Mouse (Mus musculus): ENCODE data around the gene Ppp1r1c. TPM values are rescaled to one million over a fixed set of nuclear protein-coding genes. Genes with fewer than 3 reads are reported as not detected.

Gene Ppp1r1c
- polyA plus RNA-seq, 1 experiment from 2014 or later, result 16.2 TPM

DNA sequence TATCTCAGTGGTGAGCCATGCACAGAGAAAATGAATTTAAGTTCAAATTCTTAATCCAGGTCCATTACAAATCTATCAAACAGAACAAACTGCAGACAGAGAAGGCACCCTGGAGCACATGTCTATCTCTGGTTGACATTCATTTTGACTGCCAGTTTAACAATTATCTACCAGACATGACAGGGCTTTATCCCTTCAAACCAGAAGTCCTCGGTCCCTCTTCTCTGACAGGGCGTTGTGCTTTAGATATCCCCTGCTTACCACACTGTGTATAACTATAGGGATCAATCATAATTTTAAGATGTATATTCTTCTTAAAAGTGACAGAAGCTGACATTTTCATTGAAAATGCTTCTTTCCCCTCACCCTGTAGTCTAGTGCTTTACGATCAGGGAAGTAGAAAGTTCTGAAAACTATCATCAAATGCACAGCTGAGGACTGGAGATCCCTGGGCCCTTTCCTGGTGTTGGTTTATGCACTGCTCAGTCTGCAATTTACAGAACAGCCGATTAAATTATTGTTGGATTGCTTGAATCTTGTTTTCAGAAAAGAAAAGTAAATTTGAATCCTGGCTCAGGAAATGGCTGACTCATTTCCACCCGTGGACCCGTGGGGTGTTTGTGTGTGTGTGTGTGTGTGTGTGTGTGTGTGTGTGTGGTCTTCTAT is 55.3 kb downstream of the Ppp1r1c start:
- no peak overlapping the region for H3K4me3 ChIP-seq
- no peak overlapping the region for H3K27ac ChIP-seq (replicated peaks)
- H3K27me3 ChIP-seq (replicated peaks; ENCODE audit: low read depth, poor library complexity, severe bottlenecking), result no peaks in the 10 kb centered on the region
- H3K9me3 ChIP-seq, result no peaks in the 10 kb centered on the region
- peaks cover 2% of the 10 kb centered on the region; the same call in 1 of the 2 replicates for H3K4me1 ChIP-seq
- H3K36me3 ChIP-seq (replicated peaks), result no peaks in the 10 kb centered on the region
- 82% methylated on average over 6 of the region's 6 CpGs for WGBS
- no peak for DNase-seq (ENCODE audit: low spot score)

DNA sequence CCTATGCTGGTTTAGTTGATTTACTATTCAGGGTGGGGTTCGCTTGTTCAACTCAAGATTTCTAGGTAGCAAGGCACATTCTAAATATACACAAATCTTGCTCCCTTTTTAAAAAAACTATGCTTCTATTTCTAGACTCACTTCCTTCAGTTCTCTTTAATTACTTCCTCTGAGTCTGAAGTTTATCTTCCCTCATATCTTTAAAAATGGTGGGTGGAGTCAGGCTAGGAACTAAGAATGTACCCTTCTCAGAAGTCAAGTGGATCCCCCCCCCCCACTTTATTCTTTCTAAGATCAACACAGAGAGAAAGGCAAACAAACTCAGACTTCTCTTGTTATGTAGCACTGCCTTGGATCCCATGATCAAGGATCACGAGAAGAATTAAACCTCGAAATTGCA is 57.5 kb downstream of the Ppp1r1c start:
- H3K4me1 ChIP-seq, result peaks cover 10% of the 10 kb centered on the region; the same call in 1 of the 2 replicates
- H3K27ac ChIP-seq (replicated peaks), result no peak overlapping the region
- no peak for DNase-seq (ENCODE audit: low spot score)
- H3K27me3 ChIP-seq (replicated peaks; ENCODE audit: low read depth, poor library complexity, severe bottlenecking), result no peaks in the 10 kb centered on the region
- H3K9me3 ChIP-seq, result no peaks in the 10 kb centered on the region
- no peaks in the 10 kb centered on the region for H3K36me3 ChIP-seq (replicated peaks)
- no peak overlapping the region for H3K4me3 ChIP-seq
- 87% methylated on average over 3 of the region's 3 CpGs for WGBS

GRCm38 (mm10) chr2:79765723-79766122 is 58.1 kb downstream of the Ppp1r1c start:
- Histone ChIP-seq H3K4me1 (peaks cover 10% of the 10 kb centered on the region; the same call in 1 of the 2 replicates), H3K36me3 (replicated peaks) (no peaks in the 10 kb centered on the region), H3K4me3 (no peak overlapping the region), H3K27me3 (replicated peaks; ENCODE audit: low read depth, poor library complexity, severe bottlenecking) (no peaks in the 10 kb centered on the region), H3K27ac (replicated peaks) (no peak overlapping the region), H3K9me3 (no peaks in the 10 kb centered on the region)
- 85% methylated on average over 7 of the region's 7 CpGs for WGBS
- no peak for DNase-seq (ENCODE audit: low spot score)

DNA sequence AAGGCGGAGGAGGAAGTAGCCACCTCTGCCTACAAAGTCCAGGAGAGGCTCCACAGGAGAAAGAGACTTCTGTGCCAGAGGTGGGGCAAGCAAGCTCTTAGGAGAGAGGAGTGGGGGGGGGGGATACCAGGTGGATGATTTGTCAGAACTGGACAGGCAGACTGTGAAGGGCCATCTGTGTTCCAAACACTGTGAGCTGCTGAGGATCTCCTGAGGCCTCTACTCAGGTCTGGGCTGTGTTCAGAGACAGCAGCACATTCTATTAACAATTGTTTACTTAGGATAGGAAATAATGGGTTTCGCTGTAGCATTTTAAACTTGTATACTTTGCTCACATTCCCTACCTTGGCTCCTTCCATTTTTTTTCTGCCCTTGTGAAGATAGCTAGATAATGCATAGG is 61.0 kb downstream of the Ppp1r1c start:
- Histone ChIP-seq H3K4me1 (peaks cover 10% of the 10 kb centered on the region; the same call in 1 of the 2 replicates), H3K36me3 (replicated peaks) (no peaks in the 10 kb centered on the region), H3K27ac (replicated peaks) (no peak overlapping the region), H3K4me3 (no peak overlapping the region), H3K9me3 (no peaks in the 10 kb centered on the region), H3K27me3 (replicated peaks; ENCODE audit: low read depth, poor library complexity, severe bottlenecking) (no peaks in the 10 kb centered on the region)
- no peak for DNase-seq (ENCODE audit: low spot score)
- 81% methylated on average over 2 of the region's 2 CpGs for WGBS

DNA sequence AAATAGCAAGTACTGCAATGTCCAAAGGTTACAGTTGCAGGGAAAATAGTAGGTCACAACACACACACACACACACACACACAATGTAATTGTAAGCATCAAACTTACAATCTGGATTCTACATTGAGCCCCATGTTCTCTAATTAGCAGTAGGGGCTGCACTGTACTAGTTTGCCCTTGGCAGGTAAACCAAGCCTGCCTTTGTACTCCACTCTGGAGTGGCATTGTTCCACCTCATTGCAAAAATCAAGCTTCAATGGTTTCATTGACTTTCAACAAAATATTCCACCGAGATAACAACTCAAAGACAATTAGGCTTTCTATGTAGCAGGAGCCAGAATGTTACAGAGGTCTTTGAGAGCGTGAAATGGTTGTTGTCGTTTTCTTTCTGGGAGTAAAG is 62.7 kb downstream of the Ppp1r1c start:
- no peaks in the 10 kb centered on the region for H3K36me3 ChIP-seq (replicated peaks)
- H3K27ac ChIP-seq (replicated peaks), result no peak overlapping the region
- no peak overlapping the region for H3K4me3 ChIP-seq
- no peaks in the 10 kb centered on the region for H3K27me3 ChIP-seq (replicated peaks; ENCODE audit: low read depth, poor library complexity, severe bottlenecking)
- 43% methylated on average over 3 of the region's 3 CpGs for WGBS
- DNase-seq (ENCODE audit: low spot score), result no peak
- peaks cover 10% of the 10 kb centered on the region; the same call in 1 of the 2 replicates for H3K4me1 ChIP-seq
- H3K9me3 ChIP-seq, result no peaks in the 10 kb centered on the region

GRCm38 (mm10) chr2:79774372-79774771 is 66.8 kb downstream of the Ppp1r1c start:
- peak; percentile 60 for DNase-seq (ENCODE audit: low spot score)

GRCm38 (mm10) chr2:79777801-79778200 is 70.2 kb downstream of the Ppp1r1c start:
- Histone ChIP-seq H3K27ac (replicated peaks) (no peak overlapping the region), H3K4me3 (no peak overlapping the region), H3K36me3 (replicated peaks) (no peaks in the 10 kb centered on the region), H3K9me3 (no peaks in the 10 kb centered on the region), H3K4me1 (no peaks in the 10 kb centered on the region; the same call in 1 of the 2 replicates), H3K27me3 (replicated peaks; ENCODE audit: low read depth, poor library complexity, severe bottlenecking) (no peaks in the 10 kb centered on the region)
- 72% methylated on average over 2 of the region's 2 CpGs for WGBS
- DNase-seq (ENCODE audit: low spot score), result no peak

More at GRCm38 (mm10) chr2:79774372-79774771, 66.8 kb downstream of the Ppp1r1c start:
- Histone ChIP-seq H3K36me3 (replicated peaks) (no peaks in the 10 kb centered on the region), H3K4me3 (no peak overlapping the region), H3K27me3 (replicated peaks; ENCODE audit: low read depth, poor library complexity, severe bottlenecking) (no peaks in the 10 kb centered on the region), H3K27ac (replicated peaks) (no peak overlapping the region), H3K9me3 (no peaks in the 10 kb centered on the region), H3K4me1 (no peaks in the 10 kb centered on the region)
- WGBS, result 4% methylated on average over 5 of the region's 5 CpGs

GRCm38 (mm10) chr2:79780772-79781171 is 73.2 kb downstream of the Ppp1r1c start:
- DNase-seq (ENCODE audit: low spot score), result no peak
- 67% methylated on average over 7 of the region's 7 CpGs for WGBS
- H3K9me3 ChIP-seq, result no peaks in the 10 kb centered on the region
- H3K36me3 ChIP-seq (replicated peaks), result no peaks in the 10 kb centered on the region
- H3K4me1 ChIP-seq, result peaks cover 10% of the 10 kb centered on the region
- no peak overlapping the region for H3K27ac ChIP-seq (replicated peaks)
- H3K27me3 ChIP-seq (replicated peaks; ENCODE audit: low read depth, poor library complexity, severe bottlenecking), result no peaks in the 10 kb centered on the region
- H3K4me3 ChIP-seq, result no peak overlapping the region

DNA sequence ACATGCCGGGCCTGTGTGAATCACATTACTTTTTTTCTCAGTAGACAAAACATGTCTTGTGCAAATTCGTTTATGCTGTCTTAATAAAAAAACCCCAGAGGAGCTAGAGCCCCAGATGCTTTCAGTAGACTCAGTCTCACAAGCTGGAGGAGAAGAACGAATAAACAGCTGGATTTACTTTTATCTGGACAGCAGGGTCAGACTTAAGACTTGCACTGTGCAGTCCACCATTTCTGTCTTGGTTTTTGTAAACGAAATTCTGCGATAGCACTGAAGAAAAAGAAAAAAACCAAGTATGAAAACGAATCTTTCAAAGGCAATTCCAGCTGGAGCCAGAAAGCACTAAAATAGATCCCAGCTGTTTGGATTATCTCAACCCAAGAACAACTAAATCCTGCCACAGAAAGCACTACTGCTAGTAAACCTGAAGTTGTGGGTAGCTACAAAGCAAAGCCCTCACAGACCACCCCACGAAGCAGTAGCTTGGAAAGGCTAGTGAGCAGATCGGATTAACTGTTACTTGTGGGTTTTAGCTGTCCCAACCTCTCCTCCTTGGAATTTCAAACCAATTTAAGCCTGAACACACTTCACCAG is 78.1 kb downstream of the Ppp1r1c start:
- peak overlapping the region; percentile 70 for H3K27ac ChIP-seq (replicated peaks)
- peak; percentile 16 for DNase-seq (ENCODE audit: low spot score)
- WGBS, result 38% methylated on average over 8 of the region's 8 CpGs
- H3K36me3 ChIP-seq (replicated peaks), result no peaks in the 10 kb centered on the region
- H3K4me1 ChIP-seq, result peaks cover 20% of the 10 kb centered on the region
- H3K4me3 ChIP-seq, result no peak overlapping the region
- H3K9me3 ChIP-seq, result no peaks in the 10 kb centered on the region
- H3K27me3 ChIP-seq (replicated peaks; ENCODE audit: low read depth, poor library complexity, severe bottlenecking), result no peaks in the 10 kb centered on the region

GRCm38 (mm10) chr2:79786467-79786866 is 78.9 kb downstream of the Ppp1r1c start:
- H3K27ac ChIP-seq (replicated peaks), result peak overlapping the region; percentile 70
- no peak for DNase-seq (ENCODE audit: low spot score)
- 86% methylated on average over 11 of the region's 11 CpGs for WGBS

GRCm38 (mm10) chr2:79793186-79793585 is 85.6 kb downstream of the Ppp1r1c start:
- DNase-seq (ENCODE audit: low spot score), result no peak
- WGBS, result 87% methylated on average over 2 of the region's 2 CpGs

More at GRCm38 (mm10) chr2:79786467-79786866, 78.9 kb downstream of the Ppp1r1c start:
- Histone ChIP-seq H3K27me3 (replicated peaks; ENCODE audit: low read depth, poor library complexity, severe bottlenecking) (no peaks in the 10 kb centered on the region), H3K36me3 (replicated peaks) (no peaks in the 10 kb centered on the region), H3K4me3 (no peak overlapping the region), H3K4me1 (peaks cover 20% of the 10 kb centered on the region), H3K9me3 (no peaks in the 10 kb centered on the region)

DNA sequence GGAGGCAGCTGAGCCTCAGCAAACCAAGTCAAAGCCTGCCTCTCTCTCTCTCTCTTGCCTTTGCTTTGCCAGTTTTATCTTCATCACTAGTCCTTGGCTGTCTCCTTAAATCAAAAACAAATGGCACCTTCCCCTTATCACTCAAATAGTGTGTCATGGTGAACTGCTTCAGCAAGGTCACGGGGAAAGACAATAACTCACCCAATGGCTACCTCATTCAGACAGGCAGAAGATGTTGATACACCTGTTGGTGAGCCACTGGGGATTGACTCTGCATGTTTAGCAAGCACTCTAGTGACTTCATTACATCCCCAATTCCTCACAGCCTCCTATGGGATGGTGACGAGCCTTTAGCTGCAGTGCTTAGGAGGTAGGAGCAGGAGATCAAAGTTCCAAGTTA is 89.9 kb downstream of the Ppp1r1c start:
- DNase-seq (ENCODE audit: low spot score), result no peak
- WGBS, result 47% methylated on average over 2 of the region's 2 CpGs
- Histone ChIP-seq H3K27me3 (replicated peaks; ENCODE audit: low read depth, poor library complexity, severe bottlenecking) (no peaks in the 10 kb centered on the region), H3K36me3 (replicated peaks) (no peaks in the 10 kb centered on the region), H3K4me3 (no peak overlapping the region), H3K4me1 (peaks cover 32% of the 10 kb centered on the region), H3K27ac (replicated peaks) (peak overlapping the region; percentile 35; the same call in 1 of the 2 replicates), H3K9me3 (no peaks in the 10 kb centered on the region)

More at GRCm38 (mm10) chr2:79793186-79793585, 85.6 kb downstream of the Ppp1r1c start:
- H3K27me3 ChIP-seq (replicated peaks; ENCODE audit: low read depth, poor library complexity, severe bottlenecking), result no peaks in the 10 kb centered on the region
- peaks cover 14% of the 10 kb centered on the region for H3K4me1 ChIP-seq
- no peak overlapping the region for H3K27ac ChIP-seq (replicated peaks)
- H3K36me3 ChIP-seq (replicated peaks), result no peaks in the 10 kb centered on the region
- H3K9me3 ChIP-seq, result no peaks in the 10 kb centered on the region
- H3K4me3 ChIP-seq, result no peak overlapping the region

GRCm38 (mm10) chr2:79798627-79799026 is 91.0 kb downstream of the Ppp1r1c start:
- H3K36me3 ChIP-seq (replicated peaks), result no peaks in the 10 kb centered on the region
- DNase-seq (ENCODE audit: low spot score), result peak; percentile 80
- WGBS, result 15% methylated on average over 7 of the region's 7 CpGs
- no peak overlapping the region for H3K4me3 ChIP-seq
- H3K27me3 ChIP-seq (replicated peaks; ENCODE audit: low read depth, poor library complexity, severe bottlenecking), result no peaks in the 10 kb centered on the region
- H3K9me3 ChIP-seq, result no peaks in the 10 kb centered on the region
- H3K27ac ChIP-seq (replicated peaks), result no peak overlapping the region
- peaks cover 35% of the 10 kb centered on the region for H3K4me1 ChIP-seq

Data from embryonic facial prominence, embryonic 10.5 days (tissue).